Mouse (Mus musculus): ENCODE data around the gene Cep85l. TPM values are rescaled to one million over a fixed set of nuclear protein-coding genes. Genes with fewer than 3 reads are reported as not detected.

The Cep85l gene
- polyA plus RNA-seq, 1 experiment, result 0.43 TPM

DNA sequence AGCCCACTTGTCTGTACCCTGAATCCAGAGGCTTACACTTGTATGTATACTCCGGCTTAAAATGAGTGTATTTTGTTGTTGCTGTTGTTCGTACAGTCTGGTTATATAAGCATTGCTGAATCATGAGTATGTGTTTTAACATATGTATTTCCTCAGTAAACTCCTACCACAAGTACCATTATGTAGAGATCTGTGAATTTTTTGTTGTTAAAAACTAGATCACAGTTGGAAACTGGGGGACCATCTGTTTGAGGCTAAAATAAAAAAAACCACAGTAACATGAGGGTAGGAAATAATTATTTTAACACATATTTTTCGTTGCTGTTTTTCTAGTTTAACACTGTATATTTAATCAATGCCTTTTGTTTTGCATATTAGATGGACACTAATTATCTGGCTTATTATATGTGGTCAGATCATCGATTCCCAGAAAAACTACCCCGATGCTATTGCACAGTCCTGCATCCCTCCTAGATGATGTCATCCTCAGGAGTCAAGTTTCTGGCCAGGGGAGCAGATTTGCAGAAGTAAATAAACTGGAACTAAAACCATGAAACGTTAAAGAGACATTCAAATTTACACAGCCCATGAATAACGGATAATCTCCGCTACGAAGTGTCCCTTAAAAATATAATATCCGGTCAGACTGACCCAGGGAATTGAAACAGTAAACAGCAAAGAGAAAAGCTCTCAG is 18.2 kb upstream of the Cep85l start:
- Histone ChIP-seq H3K36me3 (ENCODE audit: control insufficient read depth, insufficient read depth, low read length) (no peaks in the 10 kb centered on the region), H3K4me3 (ENCODE audit: low read depth, low read length) (peak overlapping the region; percentile 38), H3K4me1 (ENCODE audit: control insufficient read depth, insufficient read depth, insufficient read length, low read length) (no peaks in the 10 kb centered on the region), H3K27ac (ENCODE audit: insufficient read depth, low read depth, low read length) (no peak overlapping the region; the same call in 1 of the 2 replicates), H3K27me3 (ENCODE audit: control insufficient read depth, insufficient read depth, low read length) (no peaks in the 10 kb centered on the region)
- TF ChIP-seq POLR2A (IDR thresholded peaks at IDR 0.05; ENCODE audit: low read depth, low read length) (no peak), CTCF (IDR thresholded peaks at IDR 0.05; ENCODE audit: extremely low read depth, insufficient read length, insufficient replicate concordance, low read depth, low read length) (no peak)
- WGBS, result 55% methylated on average over 10 of the region's 10 CpGs

- no peaks in the 10 kb centered on the region for H3K4me1 ChIP-seq (ENCODE audit: control insufficient read depth, insufficient read depth, insufficient read length, low read length)
- no peaks in the 10 kb centered on the region for H3K27me3 ChIP-seq (ENCODE audit: control insufficient read depth, insufficient read depth, low read length)
- TF ChIP-seq CTCF (IDR thresholded peaks at IDR 0.05; ENCODE audit: extremely low read depth, insufficient read length, insufficient replicate concordance, low read depth, low read length), result no peak
- 69% methylated on average over 9 of the region's 9 CpGs for WGBS
- no peaks in the 10 kb centered on the region for H3K36me3 ChIP-seq (ENCODE audit: control insufficient read depth, insufficient read depth, low read length)
- H3K27ac ChIP-seq (ENCODE audit: insufficient read depth, low read depth, low read length), result no peak overlapping the region
- no peak overlapping the region for H3K4me3 ChIP-seq (ENCODE audit: low read depth, low read length)
Measured at GRCm38 (mm10) chr10:53394923-53395629, 15.3 kb upstream of the Cep85l start.

DNA sequence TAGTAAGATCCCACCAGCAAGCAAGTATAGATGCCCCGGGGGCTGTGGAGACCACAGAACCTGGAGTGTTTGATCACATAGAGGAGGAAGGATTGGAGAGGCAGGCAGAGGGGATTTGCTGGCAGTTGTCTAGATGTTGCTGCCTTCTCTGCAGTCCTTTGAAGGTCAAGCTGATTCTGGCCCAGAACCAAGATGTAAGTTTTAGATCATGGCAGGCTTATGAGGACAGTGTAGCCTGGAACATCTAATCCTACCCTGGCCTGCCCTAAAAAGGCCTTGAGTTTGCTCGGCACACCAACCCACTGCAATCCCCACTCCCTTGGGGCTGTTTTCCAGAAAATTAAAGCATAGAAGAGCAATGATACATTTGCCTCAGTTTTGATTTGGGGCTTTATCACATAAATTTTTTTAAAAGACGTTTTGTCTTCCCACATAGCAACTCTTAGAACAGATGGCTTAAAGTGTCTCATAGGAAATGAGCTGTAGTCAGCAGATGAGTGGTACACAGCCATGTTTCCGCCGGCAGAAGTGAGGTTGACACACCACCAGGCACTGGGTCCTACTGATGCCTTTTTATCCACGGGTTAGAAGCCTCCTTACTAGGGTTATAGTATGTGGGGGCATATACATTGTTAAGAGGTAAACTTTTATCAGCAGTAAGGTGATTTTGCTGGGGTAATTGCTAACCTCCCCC is 8.6 kb upstream of the Cep85l start:
- Histone ChIP-seq H3K27ac (ENCODE audit: insufficient read depth, low read depth, low read length) (no peak overlapping the region), H3K4me1 (ENCODE audit: control insufficient read depth, insufficient read depth, insufficient read length, low read length) (no peaks in the 10 kb centered on the region), H3K36me3 (ENCODE audit: control insufficient read depth, insufficient read depth, low read length) (no peaks in the 10 kb centered on the region), H3K27me3 (ENCODE audit: control insufficient read depth, insufficient read depth, low read length) (no peaks in the 10 kb centered on the region), H3K4me3 (ENCODE audit: low read depth, low read length) (no peak overlapping the region)
- WGBS, result 68% methylated on average over 6 of the region's 6 CpGs
- TF ChIP-seq POLR2A (IDR thresholded peaks at IDR 0.05; ENCODE audit: low read depth, low read length) (no peak), CTCF (IDR thresholded peaks at IDR 0.05; ENCODE audit: extremely low read depth, insufficient read length, insufficient replicate concordance, low read depth, low read length) (no peak)

DNA sequence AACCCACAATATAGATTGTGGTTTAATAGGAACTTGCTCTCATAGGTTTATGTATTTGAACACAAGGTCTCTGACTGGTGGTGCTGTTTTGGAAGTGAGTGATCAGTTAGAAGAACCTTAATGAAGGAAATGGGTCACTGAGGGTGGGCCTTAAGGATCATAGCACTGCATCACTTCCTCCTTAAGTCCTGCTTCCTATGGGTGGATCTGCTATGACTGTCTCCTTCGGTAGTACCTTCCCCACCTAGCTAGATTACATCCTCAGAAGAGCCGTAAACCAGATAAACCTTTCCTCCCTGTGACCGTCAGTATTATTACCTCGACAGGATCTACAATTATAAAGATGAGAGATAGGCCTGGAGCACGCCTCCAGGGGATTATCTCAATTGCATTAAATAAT is 5.7 kb upstream of the Cep85l start:
- H3K36me3 ChIP-seq (ENCODE audit: control insufficient read depth, insufficient read depth, low read length), result no peaks in the 10 kb centered on the region
- no peak for TF ChIP-seq CTCF (IDR thresholded peaks at IDR 0.05; ENCODE audit: extremely low read depth, insufficient read length, insufficient replicate concordance, low read depth, low read length)
- no peak for TF ChIP-seq POLR2A (IDR thresholded peaks at IDR 0.05; ENCODE audit: low read depth, low read length)
- no peaks in the 10 kb centered on the region for H3K4me1 ChIP-seq (ENCODE audit: control insufficient read depth, insufficient read depth, insufficient read length, low read length)
- H3K27me3 ChIP-seq (ENCODE audit: control insufficient read depth, insufficient read depth, low read length), result no peaks in the 10 kb centered on the region
- H3K4me3 ChIP-seq (ENCODE audit: low read depth, low read length), result no peak overlapping the region
- H3K27ac ChIP-seq (ENCODE audit: insufficient read depth, low read depth, low read length), result no peak overlapping the region
- 36% methylated on average over 5 of the region's 5 CpGs for WGBS

DNA sequence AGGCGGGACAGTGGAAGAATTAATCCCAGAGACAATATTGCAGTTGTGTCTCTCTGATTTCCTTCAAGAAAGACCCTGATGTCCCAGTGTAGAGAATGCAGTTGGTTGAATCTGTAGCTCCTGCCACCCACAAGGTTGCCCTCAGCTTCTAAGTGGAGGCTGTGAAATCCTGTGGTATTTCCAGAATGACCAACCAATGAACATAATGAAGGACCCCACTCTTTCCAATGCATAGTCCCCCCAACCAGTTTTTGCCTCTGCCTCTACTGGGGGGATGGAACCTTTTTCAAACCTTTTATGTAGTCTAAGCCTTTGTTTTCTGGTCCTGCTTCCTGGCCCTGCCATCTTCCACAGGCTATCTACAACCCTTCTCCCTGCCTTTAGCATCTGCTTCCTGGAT is 5.1 kb upstream of the Cep85l start:
- TF ChIP-seq CTCF (IDR thresholded peaks at IDR 0.05; ENCODE audit: extremely low read depth, insufficient read length, insufficient replicate concordance, low read depth, low read length) (no peak), POLR2A (IDR thresholded peaks at IDR 0.05; ENCODE audit: low read depth, low read length) (no peak)
- Histone ChIP-seq H3K27me3 (ENCODE audit: control insufficient read depth, insufficient read depth, low read length) (no peaks in the 10 kb centered on the region), H3K4me1 (ENCODE audit: control insufficient read depth, insufficient read depth, insufficient read length, low read length) (no peaks in the 10 kb centered on the region), H3K36me3 (ENCODE audit: control insufficient read depth, insufficient read depth, low read length) (no peaks in the 10 kb centered on the region), H3K4me3 (ENCODE audit: low read depth, low read length) (no peak overlapping the region), H3K27ac (ENCODE audit: insufficient read depth, low read depth, low read length) (no peak overlapping the region)
- 92% methylated on average over 1 of the region's 1 CpGs for WGBS

GRCm38 (mm10) chr10:53382696-53383365 is 3.1 kb upstream of the Cep85l start:
- Histone ChIP-seq H3K36me3 (ENCODE audit: control insufficient read depth, insufficient read depth, low read length) (no peaks in the 10 kb centered on the region), H3K27ac (ENCODE audit: insufficient read depth, low read depth, low read length) (no peak overlapping the region), H3K4me1 (ENCODE audit: control insufficient read depth, insufficient read depth, insufficient read length, low read length) (no peaks in the 10 kb centered on the region), H3K4me3 (ENCODE audit: low read depth, low read length) (no peak overlapping the region), H3K27me3 (ENCODE audit: control insufficient read depth, insufficient read depth, low read length) (peaks cover 10% of the 10 kb centered on the region)
- whole genome bisulfite sequencing, result 39% methylated on average over 7 of the region's 7 CpGs
- TF ChIP-seq CTCF (IDR thresholded peaks at IDR 0.05; ENCODE audit: extremely low read depth, insufficient read length, insufficient replicate concordance, low read depth, low read length), result no peak
- no peak for TF ChIP-seq POLR2A (IDR thresholded peaks at IDR 0.05; ENCODE audit: low read depth, low read length)
